Mouse (Mus musculus): Measurements from ENCODE around the gene Trem3. TPM values are rescaled to one million over a fixed set of nuclear protein-coding genes. Genes with fewer than 3 reads are reported as not detected.

Trem3 gene
- total RNA-seq (2022), result not detected

- DNase-seq (ENCODE audit: low spot score), result no peak
These were observed at the start of gene Trem3 for GRCm38 (mm10) chr17:48247221-48247928. Gene Trem3, plus strand, starts transcription at chr17:48247777.

DNA sequence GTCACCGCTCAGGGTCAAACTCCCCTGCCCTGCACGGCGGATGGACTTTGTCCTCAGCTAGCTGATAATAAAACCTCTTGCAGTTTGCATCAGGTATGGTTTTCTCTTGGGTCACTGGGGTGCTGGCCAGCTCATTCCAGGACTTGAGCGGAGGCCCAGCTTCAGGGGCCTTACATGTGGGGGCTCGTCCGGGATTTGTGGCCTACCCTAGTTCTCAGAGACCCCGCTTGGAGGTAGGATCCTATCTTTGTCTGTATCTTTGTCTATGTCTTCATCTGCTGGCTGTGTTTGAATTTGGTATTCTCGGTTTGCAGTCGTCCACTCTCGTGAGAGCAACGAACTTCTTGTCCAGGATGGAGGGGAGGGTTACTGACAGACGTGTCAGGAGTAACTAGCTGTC, 44.5 kb upstream of the Trem3 start:
- DNase-seq (ENCODE audit: low spot score), result no peak

- no peak for DNase-seq (ENCODE audit: low spot score)
These were observed 35.0 kb upstream of the Trem3 start for GRCm38 (mm10) chr17:48212596-48212995.

DNA sequence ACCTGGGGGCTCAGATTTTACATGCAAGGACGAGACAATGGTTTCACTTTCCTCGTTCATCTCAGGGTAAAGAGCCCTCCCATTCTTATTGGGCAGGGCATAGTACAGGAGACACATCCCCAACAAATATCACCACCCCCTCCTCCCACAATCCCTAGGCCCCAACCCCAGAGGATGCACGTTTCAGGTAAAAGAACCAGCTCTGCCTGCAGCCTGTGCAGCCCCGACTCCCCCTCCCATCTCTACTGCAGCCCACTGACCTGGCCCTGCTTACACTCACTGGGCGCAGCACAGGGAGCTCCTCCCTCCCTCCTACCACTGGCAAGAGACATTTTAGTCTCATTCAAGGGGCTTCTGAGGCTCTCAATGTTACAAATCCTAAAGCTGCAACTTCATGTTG, 34.1 kb upstream of the Trem3 start:
- DNase-seq (ENCODE audit: low spot score), result no peak

DNA sequence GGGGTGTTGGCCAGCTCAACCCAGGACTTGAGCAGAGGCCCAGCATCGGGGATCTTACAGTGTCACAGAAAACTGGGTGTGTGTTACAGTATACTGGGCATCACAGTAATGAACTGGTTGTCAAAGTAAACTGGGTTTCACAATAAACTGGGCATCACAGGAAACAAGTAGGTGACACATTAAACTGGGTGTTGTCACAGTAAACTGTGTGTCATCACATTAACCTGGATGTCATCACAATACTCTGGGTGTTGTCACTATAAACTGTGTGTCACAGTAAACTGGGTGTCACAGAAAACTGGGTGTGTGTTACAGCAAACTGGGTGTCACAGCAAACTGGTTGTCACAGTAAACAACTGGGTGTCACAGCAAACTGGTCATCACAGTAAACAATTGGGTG, 32.1 kb upstream of the Trem3 start:
- no peak for DNase-seq (ENCODE audit: low spot score)

- DNase-seq (ENCODE audit: low spot score), result no peak
These were observed 16.9 kb upstream of the Trem3 start for GRCm38 (mm10) chr17:48230680-48231079.

DNA sequence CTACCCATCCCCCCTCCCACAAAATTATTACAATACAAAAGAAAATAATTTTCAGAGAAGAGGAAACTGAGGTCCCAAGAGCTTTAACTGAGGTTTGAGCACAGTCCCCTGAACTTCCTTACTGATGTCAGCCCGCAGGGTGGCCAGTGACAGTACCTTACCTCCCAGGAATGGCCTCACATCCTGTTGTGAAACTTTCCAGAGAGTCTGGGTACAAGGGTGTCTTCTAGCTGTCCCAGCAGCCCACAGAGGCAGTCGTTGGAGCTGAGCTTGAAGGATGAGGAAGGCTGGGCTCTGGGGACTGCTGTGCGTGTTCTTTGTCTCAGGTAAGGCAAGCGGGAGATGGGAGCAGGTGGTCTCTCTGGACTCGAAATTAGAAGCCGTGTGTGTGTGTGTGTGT, 15.1 kb upstream of the Trem3 start, which contains the start of gene Trem1:
Gene Trem1, plus strand, starts transcription at position 251 of the 400 bp plus-strand sequence.
- DNase-seq (ENCODE audit: low spot score), result no peak

DNA sequence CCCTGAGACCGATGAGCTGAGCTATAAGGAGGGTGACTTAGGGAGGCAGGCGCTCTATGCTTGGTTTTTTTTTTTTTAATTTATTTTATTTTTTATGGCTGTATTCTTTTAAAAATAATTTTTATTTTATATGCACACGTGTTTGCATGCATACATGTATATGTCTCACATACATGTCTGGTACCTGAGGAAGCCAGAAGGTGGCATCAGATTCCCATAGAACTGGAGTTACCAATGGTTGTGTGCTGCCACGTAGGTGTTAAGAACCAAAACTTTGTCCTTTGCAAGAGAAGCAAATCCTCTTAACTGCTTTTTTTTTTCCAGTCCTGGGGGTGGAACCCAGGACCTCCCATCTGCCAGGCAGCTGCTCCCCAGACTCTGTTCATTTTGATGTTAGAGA, 13.8 kb upstream of the Trem3 start:
- no peak for DNase-seq (ENCODE audit: low spot score)

DNA sequence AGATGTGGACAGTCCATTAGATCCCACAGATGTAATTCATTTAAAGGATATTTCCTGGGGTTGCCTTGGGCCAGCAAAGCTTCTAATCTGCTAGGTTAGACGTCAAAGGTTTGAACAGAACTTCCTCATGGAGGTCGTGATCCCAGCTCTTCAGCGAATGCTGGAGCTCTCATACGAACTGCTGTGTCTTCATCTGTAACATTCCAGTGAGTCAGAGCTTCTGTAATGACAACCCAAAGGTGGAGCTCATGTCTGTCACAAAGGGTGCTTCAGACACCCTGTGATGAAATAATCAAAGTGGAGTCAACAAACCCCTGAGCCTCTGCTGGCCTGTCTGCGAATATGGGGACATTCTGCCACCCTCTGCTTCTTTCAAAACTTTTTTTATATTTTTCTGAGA, 13.0 kb upstream of the Trem3 start:
- DNase-seq (ENCODE audit: low spot score), result no peak

DNA sequence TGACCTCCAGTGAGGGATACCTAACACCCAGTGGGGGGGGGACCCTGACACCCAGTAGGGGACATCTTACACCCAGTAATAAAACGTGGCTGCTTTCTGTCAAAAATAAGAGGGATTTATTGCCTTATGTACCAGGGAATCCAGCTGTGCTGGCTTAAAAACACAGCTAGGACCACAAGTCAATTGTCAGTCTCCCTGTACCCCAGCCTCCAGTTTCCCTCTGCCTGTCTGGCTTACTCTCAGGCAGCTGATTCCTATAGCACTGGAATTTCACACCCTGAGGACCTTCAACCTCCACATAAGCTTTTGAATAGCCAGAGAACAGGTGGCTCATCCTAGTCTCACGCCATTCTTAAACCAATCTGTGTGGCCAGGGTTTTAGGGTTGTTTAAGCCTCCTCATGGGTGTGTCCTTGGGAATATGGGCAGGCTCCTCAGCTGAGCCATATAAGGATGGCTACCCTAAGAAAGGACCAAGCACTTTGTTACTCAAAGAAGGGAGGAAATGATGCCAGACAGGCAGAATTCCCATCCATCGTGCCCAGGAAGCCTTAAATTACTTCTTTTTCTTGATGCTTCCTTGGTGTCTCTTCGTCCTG, 11.7 kb upstream of the Trem3 start:
- DNase-seq (ENCODE audit: low spot score), result no peak

DNA sequence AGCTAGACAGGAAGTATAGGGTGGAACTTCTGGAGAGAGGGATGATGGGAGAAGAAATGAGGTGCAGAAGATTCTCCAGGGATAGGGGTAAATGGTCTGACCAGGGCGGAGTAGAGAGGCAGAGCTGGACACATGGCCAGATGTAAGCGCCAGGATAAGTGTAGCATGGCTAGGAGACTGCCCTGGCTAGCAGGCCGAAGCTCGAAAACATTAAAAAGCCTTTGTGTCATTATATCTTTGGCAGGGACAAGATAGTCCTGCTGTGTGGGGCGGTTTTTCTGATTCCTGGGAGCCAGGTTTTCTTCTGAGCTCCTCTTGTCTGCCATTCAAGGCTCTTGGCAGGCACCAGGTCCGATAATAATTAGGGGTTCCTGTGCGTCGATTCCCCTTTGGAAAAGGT, 10.0 kb upstream of the Trem3 start:
- DNase-seq (ENCODE audit: low spot score), result no peak

GRCm38 (mm10) chr17:48249039-48249438, 1.5 kb downstream of the Trem3 start:
- DNase-seq (ENCODE audit: low spot score), result no peak

DNA sequence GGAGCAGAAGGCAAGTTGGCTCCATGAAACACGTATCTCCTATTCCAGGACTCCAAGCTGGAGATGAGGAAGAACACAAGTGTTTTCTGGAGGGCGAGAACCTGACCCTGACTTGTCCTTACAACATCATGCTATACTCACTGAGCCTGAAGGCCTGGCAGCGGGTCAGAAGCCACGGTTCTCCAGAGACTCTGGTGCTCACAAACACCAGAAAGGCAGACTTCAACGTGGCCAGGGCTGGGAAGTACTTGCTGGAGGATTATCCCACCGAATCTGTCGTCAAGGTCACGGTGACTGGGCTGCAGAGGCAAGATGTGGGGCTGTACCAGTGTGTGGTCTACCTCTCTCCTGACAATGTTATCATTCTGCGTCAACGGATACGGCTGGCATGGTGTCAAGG, 1.9 kb downstream of the Trem3 start:
- no peak for DNase-seq (ENCODE audit: low spot score)

GRCm38 (mm10) chr17:48250631-48251030, 3.1 kb downstream of the Trem3 start:
- no peak for DNase-seq (ENCODE audit: low spot score)

- no peak for DNase-seq (ENCODE audit: low spot score)
These were observed 9.0 kb downstream of the Trem3 start for GRCm38 (mm10) chr17:48256575-48256974.

DNA sequence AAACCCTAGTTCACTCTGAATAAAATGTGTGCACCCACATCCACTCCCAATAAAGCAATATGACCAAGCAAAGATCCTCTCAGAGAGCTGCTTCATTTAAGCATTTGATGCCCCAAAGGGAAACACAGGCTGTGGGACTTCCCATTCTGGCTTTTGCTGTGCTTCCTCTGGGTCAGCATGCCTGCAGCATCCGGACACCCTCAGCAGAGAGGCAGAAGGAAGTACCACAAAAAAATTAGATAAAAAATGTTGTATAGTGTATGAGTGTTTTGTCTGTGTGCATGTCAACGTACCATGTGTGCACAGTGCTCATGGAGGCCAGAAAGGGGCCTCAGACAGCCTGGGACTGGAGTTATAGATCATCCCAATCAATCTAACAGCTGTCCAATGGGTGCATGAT, 14.3 kb downstream of the Trem3 start:
- DNase-seq (ENCODE audit: low spot score), result no peak

GRCm38 (mm10) chr17:48263741-48264362, 16.3 kb downstream of the Trem3 start, which contains the start of gene Treml4:
Gene Treml4, plus strand, starts transcription at chr17:48264295.
- no peak for DNase-seq (ENCODE audit: low spot score)

DNA sequence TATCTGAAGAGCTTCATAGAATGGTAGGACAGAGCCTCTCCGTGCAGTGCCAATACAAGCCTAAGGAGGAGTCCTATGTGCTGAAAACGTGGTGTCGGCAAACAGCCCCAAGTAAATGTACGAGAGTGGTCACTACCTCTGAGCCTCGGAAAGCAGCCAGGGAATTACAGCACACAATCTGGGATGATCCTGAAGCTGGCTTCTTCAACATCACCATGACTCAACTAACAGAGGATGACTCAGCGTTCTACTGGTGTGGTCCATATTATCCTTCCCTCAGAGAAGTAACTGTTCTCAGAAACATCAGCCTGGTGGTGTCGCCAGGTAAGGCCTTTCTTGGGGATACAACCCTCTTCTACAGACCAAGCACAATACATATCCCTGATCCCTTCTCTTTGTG, 17.1 kb downstream of the Trem3 start:
- no peak for DNase-seq (ENCODE audit: low spot score)

- DNase-seq (ENCODE audit: low spot score), result no peak
These were observed 18.6 kb downstream of the Trem3 start for GRCm38 (mm10) chr17:48266138-48266537.

DNA sequence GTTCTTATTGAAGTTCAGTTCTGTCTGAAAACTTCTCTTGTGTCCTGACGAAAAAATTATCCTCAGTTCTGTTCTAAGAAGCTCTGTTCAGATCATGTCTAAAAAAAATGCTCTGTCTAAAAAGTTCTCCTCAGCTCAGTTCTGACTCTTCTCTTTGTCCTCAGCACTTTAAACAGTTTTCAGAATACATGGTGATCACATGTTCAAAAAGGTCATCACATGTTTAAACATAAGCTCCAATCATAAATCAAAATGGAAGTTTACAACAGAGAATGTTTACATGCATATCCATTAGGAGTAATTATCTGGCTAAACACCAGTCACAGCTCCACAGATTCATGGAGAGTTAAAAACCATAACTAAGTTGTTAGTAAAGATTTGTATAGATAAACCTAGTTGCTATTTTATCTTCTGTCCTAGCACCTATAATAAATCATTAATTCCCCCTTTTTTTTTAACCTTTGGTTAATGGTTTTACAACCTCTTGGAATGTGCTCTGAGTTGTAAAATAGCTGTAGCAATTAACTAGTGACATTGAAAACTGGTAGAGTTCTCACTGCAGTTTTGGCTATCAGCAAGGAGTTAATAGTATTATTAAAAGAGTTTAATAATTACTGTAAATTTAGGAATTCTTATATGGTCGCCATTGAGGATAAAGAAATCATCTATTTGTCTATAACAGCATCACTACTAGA, 19.2 kb downstream of the Trem3 start:
- DNase-seq (ENCODE audit: low spot score), result no peak

- no peak for DNase-seq (ENCODE audit: low spot score)
These were observed 20.0 kb downstream of the Trem3 start for GRCm38 (mm10) chr17:48267591-48267990.

- no peak for DNase-seq (ENCODE audit: low spot score)
These were observed 20.7 kb downstream of the Trem3 start for GRCm38 (mm10) chr17:48268276-48268675.
